Mouse (Mus musculus) gastrocnemius, postnatal 36 days (tissue): ENCODE results near the gene Ppp1r35. TPM values are rescaled to one million over a fixed set of nuclear protein-coding genes. Genes with fewer than 3 reads are reported as not detected.

Source experiments
- DNase-seq, 2 experiments: peaks; one replicate each; pipeline ENCODE4 v3.0.0; 2022
- intact Hi-C: fragments of 180-260 bp; cut with DNase I; formaldehyde crosslinking; loops from one replicate; pipeline ENCODE4 v1.15.1; 2025
- total RNA-seq, 2 experiments: library from RNA; stranded (reverse); gene quantifications; 2 replicates each; pipeline ENCODE4 v1.2.3; 2021

Ppp1r35 gene
- total RNA-seq, 2 experiments from 2014 or later = 5.6 to 7.9 TPM

DNA sequence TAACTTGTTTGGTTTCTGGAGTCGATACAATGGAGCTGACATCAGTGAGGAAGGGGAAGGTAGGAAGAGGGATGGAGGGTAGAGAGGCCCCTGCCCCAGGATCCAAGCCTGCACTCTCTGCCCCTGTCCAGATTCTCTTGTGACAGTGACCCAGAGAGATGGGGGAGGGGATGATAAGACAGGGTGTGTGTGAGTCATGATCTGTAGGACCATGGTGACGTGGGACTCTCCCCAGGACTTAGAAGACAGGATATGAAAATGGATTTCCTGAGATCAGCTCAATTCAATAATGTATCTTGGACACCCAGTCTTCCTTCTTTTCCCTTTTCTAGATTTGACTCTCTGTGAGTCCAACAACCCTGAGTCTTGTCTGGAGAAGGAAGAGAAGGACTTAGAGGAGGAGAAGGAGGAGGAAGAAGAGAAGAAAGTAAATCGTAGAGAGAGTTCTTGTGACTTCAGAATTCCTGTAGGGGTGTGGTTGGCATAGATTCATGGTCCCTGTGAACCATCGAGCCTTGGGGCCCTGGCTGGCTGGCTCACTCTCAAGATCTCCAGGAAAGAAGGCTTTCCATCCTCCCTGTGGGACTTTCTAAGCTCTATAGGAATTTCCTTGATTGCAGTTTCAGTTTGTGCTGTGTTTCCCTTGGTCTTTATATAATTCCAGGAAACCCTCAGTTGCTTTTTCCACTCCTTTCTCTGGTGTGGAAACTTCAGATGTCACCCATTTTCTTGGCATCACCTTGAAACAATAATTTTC is 39.0 kb downstream of the Ppp1r35 start:
- no peak for DNase-seq
- intact Hi-C loops = no loop called here

GRCm38 (mm10) chr5:137822126-137822525 is 43.5 kb downstream of the Ppp1r35 start:
- intact Hi-C loops = no loop called here
- no peak for DNase-seq

- no peak for DNase-seq
- intact Hi-C loops = no loop called here
Measured at GRCm38 (mm10) chr5:137822602-137823001, 44.0 kb downstream of the Ppp1r35 start.

DNA sequence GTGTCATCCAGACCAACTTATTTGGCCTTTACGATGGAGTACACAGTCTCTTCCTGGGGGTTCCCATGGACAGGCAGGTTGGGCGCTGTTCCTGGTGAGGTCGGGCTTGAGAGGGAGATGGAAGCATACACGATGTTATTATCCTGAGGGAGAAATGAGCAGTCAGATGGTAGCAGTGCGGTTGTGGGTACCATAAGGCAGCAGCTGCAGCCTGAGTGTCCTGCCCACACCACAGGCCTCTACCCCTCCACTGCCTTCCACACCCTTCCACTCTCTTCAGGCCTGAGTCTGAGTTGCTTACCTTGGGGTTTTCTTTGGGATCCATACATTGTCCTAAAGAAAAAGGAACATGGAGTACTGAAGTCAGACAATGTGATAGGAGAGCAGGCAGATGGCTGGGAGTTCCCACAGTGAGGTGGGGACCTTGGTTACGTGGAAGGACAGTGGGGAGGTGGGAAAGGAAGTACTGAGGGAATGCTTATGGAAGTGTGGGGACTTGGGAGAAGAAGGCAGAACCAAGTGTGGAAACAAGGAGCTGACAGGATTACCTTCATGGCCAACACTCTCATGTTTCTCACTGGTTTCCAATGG is 44.9 kb downstream of the Ppp1r35 start:
- DNase-seq = no peak
- intact Hi-C loops = no loop called here

- intact Hi-C loops = no loop called here
- no peak for DNase-seq
Measured at GRCm38 (mm10) chr5:137825030-137825429, 46.4 kb downstream of the Ppp1r35 start.

- intact Hi-C loops = no loop called here
- no peak for DNase-seq
Measured at GRCm38 (mm10) chr5:137825971-137826370, 47.3 kb downstream of the Ppp1r35 start.

- no peak for DNase-seq
- intact Hi-C loops = no loop called here
Measured at GRCm38 (mm10) chr5:137826421-137826820, 47.8 kb downstream of the Ppp1r35 start.

DNA sequence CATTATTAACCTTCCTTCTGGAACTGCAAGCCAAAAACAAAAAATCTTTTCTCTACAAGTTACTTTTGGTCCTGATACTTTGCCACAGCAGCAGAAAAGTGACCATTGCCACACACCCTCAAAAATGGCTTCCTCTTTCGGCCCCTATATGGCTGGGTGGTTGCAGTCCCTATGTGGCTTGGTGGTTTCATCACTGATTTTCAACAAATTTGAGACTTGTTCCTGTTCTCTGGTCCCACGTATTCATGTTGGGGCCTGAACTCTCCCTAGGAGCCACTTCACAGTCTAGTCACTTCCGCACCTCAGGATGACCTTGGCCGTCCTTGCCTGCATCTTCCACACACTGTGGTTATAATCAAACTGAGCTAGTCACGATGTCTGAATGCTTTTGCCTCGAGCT is 50.0 kb downstream of the Ppp1r35 start:
- no peak for DNase-seq
- intact Hi-C loops = no loop called here

Other genes with a start within 250 kb of the Ppp1r35 start
- not detected for gene Epo, start 245.6 kb upstream of the Ppp1r35 start, total RNA-seq
- gene Gnb2, start 245.3 kb upstream of the Ppp1r35 start, total RNA-seq = 100 to 1,000 TPM; 107 to 129 TPM
- gene Actl6b, start 225.3 kb upstream of the Ppp1r35 start, total RNA-seq = not detected
- not detected for gene Tfr2, start 209.0 kb upstream of the Ppp1r35 start, total RNA-seq
- 10 to 100 TPM in 1 of 2 experiments, 1 to 10 TPM in 1; 9.6 to 13.7 TPM for gene Mospd3, start 177.8 kb upstream of the Ppp1r35 start, total RNA-seq
- 10 to 100 TPM; 57.1 to 66.1 TPM for gene Pcolce, start 165.1 kb upstream of the Ppp1r35 start, total RNA-seq
- not detected for gene Fbxo24, start 149.8 kb upstream of the Ppp1r35 start, total RNA-seq
- 10 to 100 TPM; 13.6 to 13.8 TPM for gene Lrch4, start 149.7 kb upstream of the Ppp1r35 start, total RNA-seq
- gene Gm20605, start 149.7 kb upstream of the Ppp1r35 start, total RNA-seq = 1 to 10 TPM; 2.0 to 2.9 TPM
- gene Sap25, start 137.5 kb upstream of the Ppp1r35 start, total RNA-seq = 1 to 10 TPM; 2.3 to 2.7 TPM
- gene Irs3, start 133.1 kb upstream of the Ppp1r35 start, total RNA-seq = under 1 TPM; 0.47 to 0.48 TPM
- 1 to 10 TPM; 3.8 to 4.6 TPM for gene Agfg2, start 94.1 kb upstream of the Ppp1r35 start, total RNA-seq
- under 1 TPM; 0.20 to 0.28 TPM for gene Nyap1, start 37.2 kb upstream of the Ppp1r35 start, total RNA-seq
- gene Tsc22d4, start 33.1 kb upstream of the Ppp1r35 start, total RNA-seq = 10 to 100 TPM; 52.2 to 55.6 TPM
- gene Mepce, start 8.8 kb downstream of the Ppp1r35 start, total RNA-seq = 10 to 100 TPM; 20.8 to 25.2 TPM
- under 1 TPM in 1 of 2 experiments, not detected in 1; 0.17 TPM for gene Zcwpw1, start 8.9 kb downstream of the Ppp1r35 start, total RNA-seq
- under 1 TPM; 0.10 to 0.59 TPM for gene Pilra, start 57.4 kb downstream of the Ppp1r35 start, total RNA-seq
- not detected for gene Pilrb1, start 79.3 kb downstream of the Ppp1r35 start, total RNA-seq
- under 1 TPM in 1 of 2 experiments, not detected in 1; 0.23 TPM for gene Pilrb2, start 93.0 kb downstream of the Ppp1r35 start, total RNA-seq
- under 1 TPM in 1 of 2 experiments, not detected in 1; 0.07 TPM for gene Cyp3a13, start 142.8 kb downstream of the Ppp1r35 start, total RNA-seq
- gene Gjc3, start 184.2 kb downstream of the Ppp1r35 start, total RNA-seq = under 1 TPM; 0.59 to 0.99 TPM
- under 1 TPM in 1 of 2 experiments, not detected in 1; 0.46 TPM for gene Azgp1, start 202.7 kb downstream of the Ppp1r35 start, total RNA-seq
- gene Smok3a, start 242.4 kb downstream of the Ppp1r35 start, total RNA-seq = not detected
- not detected for gene Smok3b, start 242.6 kb downstream of the Ppp1r35 start, total RNA-seq